Mouse (Mus musculus) lung, postnatal 4 days (tissue): ENCODE results near the gene Tmem132c.

Experiments used
- DNase-seq, 2 experiments: peaks; one replicate each; pipeline ENCODE4 v3.0.0; 2021

Gene Tmem132c

GRCm38 (mm10) chr5:127611881-127612280 lies 370.3 kb downstream of the Tmem132c start:
- no peak for DNase-seq

- DNase-seq = no peak
These were observed 370.8 kb downstream of the Tmem132c start for GRCm38 (mm10) chr5:127612397-127612796.
